Mouse (Mus musculus): Measurements from ENCODE around the gene Cyp11a1. TPM values are rescaled to one million over a fixed set of nuclear protein-coding genes. Genes with fewer than 3 reads are reported as not detected.

Gene Cyp11a1
- polyA plus RNA-seq, 1 experiment from 2014 or later = 46.0 TPM

- H3K27me3 ChIP-seq = peaks cover 6% of the 10 kb centered on the region; the same call in 1 of the 2 replicates
- no peak for ATAC-seq (replicated peaks; ENCODE audit: low FRiP score)
- no peaks in the 10 kb centered on the region for H3K9me3 ChIP-seq (replicated peaks)
- 59% methylated on average over 8 of the region's 8 CpGs for WGBS
- H3K4me2 ChIP-seq = no peak overlapping the region
- no peak overlapping the region for H3K9ac ChIP-seq
- H3K4me3 ChIP-seq (replicated peaks) = no peak overlapping the region
- H3K36me3 ChIP-seq = no peaks in the 10 kb centered on the region
- H3K27ac ChIP-seq = peak overlapping the region; percentile 15; the same call in 1 of the 2 replicates
- peaks cover 29% of the 10 kb centered on the region for H3K4me1 ChIP-seq
These were observed 8.4 kb downstream of the Cyp11a1 start for GRCm38 (mm10) chr9:58014393-58015160.

GRCm38 (mm10) chr9:58015856-58016255, 9.6 kb downstream of the Cyp11a1 start:
- H3K27ac ChIP-seq = no peak overlapping the region
- peaks cover 6% of the 10 kb centered on the region; the same call in 1 of the 2 replicates for H3K27me3 ChIP-seq
- H3K9me3 ChIP-seq (replicated peaks) = no peaks in the 10 kb centered on the region
- no peak overlapping the region for H3K9ac ChIP-seq
- ATAC-seq (replicated peaks; ENCODE audit: low FRiP score) = no peak
- no peak overlapping the region for H3K4me3 ChIP-seq (replicated peaks)
- peaks cover 25% of the 10 kb centered on the region for H3K4me1 ChIP-seq
- 87% methylated on average over 6 of the region's 6 CpGs for WGBS
- no peak overlapping the region for H3K4me2 ChIP-seq
- H3K36me3 ChIP-seq = no peaks in the 10 kb centered on the region

- no peaks in the 10 kb centered on the region for H3K9me3 ChIP-seq (replicated peaks)
- WGBS = 79% methylated on average over 3 of the region's 3 CpGs
These were observed 10.8 kb downstream of the Cyp11a1 start for GRCm38 (mm10) chr9:58016962-58017361.

DNA sequence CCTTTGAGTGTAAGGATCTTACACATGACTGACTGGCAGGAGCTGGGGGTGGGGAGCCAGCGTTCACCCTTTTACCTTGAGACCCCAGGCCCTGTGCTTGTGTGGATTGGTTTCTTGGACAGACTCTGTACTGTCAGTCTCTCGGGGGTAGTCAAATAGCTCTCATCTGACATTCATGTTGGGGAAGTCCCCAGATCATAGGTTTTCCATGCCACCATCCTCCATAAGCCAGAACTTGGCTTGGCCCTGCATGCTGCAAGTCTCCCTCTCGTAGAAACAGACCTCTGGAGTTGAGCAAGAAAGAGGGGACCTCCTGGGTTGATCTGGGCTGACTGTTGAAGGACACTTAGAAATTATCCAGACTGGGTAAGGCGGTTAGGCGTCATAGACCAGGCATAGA, 12.2 kb downstream of the Cyp11a1 start:
- Histone ChIP-seq H3K4me3 (replicated peaks) (no peak overlapping the region), H3K4me1 (peaks cover 7% of the 10 kb centered on the region), H3K4me2 (no peak overlapping the region), H3K9ac (no peak overlapping the region), H3K36me3 (no peaks in the 10 kb centered on the region), H3K27me3 (peaks cover 6% of the 10 kb centered on the region; the same call in 1 of the 2 replicates), H3K9me3 (replicated peaks) (no peaks in the 10 kb centered on the region), H3K27ac (no peak overlapping the region)
- no peak for ATAC-seq (replicated peaks; ENCODE audit: low FRiP score)
- WGBS = 87% methylated on average over 5 of the region's 5 CpGs

More at GRCm38 (mm10) chr9:58016962-58017361, 10.8 kb downstream of the Cyp11a1 start:
- Histone ChIP-seq H3K27me3 (peaks cover 6% of the 10 kb centered on the region; the same call in 1 of the 2 replicates), H3K36me3 (no peaks in the 10 kb centered on the region), H3K4me3 (replicated peaks) (no peak overlapping the region), H3K9ac (no peak overlapping the region), H3K4me2 (no peak overlapping the region), H3K4me1 (peaks cover 14% of the 10 kb centered on the region), H3K27ac (no peak overlapping the region)
- no peak for ATAC-seq (replicated peaks; ENCODE audit: low FRiP score)

- no peak for ATAC-seq (replicated peaks; ENCODE audit: low FRiP score)
- Histone ChIP-seq H3K4me3 (replicated peaks) (no peak overlapping the region), H3K36me3 (no peaks in the 10 kb centered on the region), H3K9me3 (replicated peaks) (no peaks in the 10 kb centered on the region), H3K4me2 (no peak overlapping the region), H3K4me1 (no peaks in the 10 kb centered on the region), H3K27ac (no peak overlapping the region), H3K27me3 (0 out of 2 replicates have a peak, but pooled peaks cover 4% of the 10 kb centered on the region), H3K9ac (no peak overlapping the region)
- WGBS = 86% methylated on average over 9 of the region's 9 CpGs
These were observed 19.8 kb downstream of the Cyp11a1 start for GRCm38 (mm10) chr9:58025995-58026394.

DNA sequence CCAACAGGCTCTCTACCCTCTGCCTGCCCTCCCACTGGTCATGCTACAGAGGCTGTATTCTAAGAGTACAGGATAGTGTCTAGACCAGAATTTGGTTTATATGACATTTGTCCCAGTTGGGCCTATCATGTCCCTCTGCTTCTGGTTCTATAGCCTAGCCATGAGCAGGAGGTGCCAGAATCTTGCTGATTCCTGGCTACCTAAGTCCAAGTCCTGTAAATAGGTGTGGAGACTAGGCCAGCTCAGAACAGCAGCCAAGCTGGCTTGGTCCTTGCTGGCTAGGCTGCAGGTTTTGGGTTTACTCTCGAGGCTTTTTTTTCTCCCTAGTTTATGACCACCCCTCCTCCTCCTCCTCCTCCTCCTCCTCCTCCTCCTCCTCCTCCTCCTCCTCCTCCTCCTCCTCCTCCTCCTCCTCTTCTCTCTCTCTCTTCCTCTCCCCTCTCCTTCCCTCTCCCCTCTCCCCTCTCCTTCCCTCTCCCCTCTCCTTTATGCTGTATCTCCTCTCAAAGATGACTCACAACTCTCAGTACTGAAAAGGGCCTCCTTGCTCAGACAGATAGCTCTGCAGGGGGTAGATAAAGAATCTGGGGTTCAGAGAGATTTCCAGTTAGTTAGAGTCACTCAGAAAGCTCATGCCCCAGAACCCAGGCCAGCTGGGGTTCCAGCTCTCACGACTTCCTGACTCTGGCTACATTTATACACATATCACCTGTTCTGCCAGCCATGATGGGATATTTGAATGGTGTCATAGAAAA, 21.4 kb downstream of the Cyp11a1 start:
- ATAC-seq (replicated peaks; ENCODE audit: low FRiP score) = no peak
- no peaks in the 10 kb centered on the region for H3K9me3 ChIP-seq (replicated peaks)
- 33% methylated on average over 2 of the region's 2 CpGs for WGBS
- H3K27ac ChIP-seq = no peak overlapping the region
- H3K9ac ChIP-seq = no peak overlapping the region
- H3K4me3 ChIP-seq (replicated peaks) = no peak overlapping the region
- H3K4me1 ChIP-seq = no peaks in the 10 kb centered on the region
- 0 out of 2 replicates have a peak, but pooled peaks cover 4% of the 10 kb centered on the region for H3K27me3 ChIP-seq
- H3K36me3 ChIP-seq = no peaks in the 10 kb centered on the region
- no peak overlapping the region for H3K4me2 ChIP-seq

DNA sequence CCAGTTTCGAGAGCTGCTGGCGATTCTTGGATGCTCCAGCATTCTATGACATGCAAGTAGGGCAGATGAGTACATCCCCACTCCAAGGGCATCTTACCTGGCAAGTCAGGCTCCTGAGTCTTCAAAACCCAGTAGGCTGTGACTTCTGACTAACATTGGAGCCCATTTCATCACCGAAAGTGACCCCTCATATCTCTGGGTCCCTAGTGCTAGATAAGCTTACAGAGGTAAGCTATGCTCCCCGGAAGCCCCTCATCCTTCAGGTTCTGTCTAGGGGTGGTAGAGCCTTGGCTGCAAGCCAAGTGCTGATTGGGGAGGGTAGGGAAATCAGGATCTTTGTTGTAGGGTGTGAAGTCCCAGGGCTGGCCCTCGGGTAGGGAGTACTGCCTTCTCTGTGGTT, 22.6 kb downstream of the Cyp11a1 start:
- H3K4me3 ChIP-seq (replicated peaks) = no peak overlapping the region
- H3K27me3 ChIP-seq = 0 out of 2 replicates have a peak, but pooled peaks cover 4% of the 10 kb centered on the region
- ATAC-seq (replicated peaks; ENCODE audit: low FRiP score) = no peak
- no peak overlapping the region for H3K4me2 ChIP-seq
- H3K36me3 ChIP-seq = no peaks in the 10 kb centered on the region
- H3K4me1 ChIP-seq = no peaks in the 10 kb centered on the region
- H3K9ac ChIP-seq = no peak overlapping the region
- H3K9me3 ChIP-seq (replicated peaks) = no peaks in the 10 kb centered on the region
- 74% methylated on average over 5 of the region's 5 CpGs for WGBS
- no peak overlapping the region for H3K27ac ChIP-seq

DNA sequence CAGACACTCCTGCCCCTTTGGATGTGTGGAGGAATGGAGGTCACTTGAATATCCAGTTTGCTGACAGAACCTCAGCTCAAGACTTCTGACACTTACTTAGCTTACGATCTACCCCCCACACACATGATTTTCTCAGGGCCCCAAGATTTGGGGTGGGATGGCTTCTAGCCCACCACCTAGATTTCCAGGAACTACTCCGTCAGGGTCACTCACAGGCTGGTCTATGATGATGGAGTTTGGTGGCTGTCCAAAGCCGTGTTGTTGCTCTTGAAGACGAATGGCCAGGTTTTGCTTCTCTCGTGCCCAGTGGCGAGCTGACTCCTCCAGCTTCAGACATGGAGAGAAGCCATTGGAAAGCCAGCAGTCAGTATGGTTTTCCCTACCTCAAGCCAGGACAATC, 23.4 kb downstream of the Cyp11a1 start:
- no peaks in the 10 kb centered on the region for H3K4me1 ChIP-seq
- H3K4me3 ChIP-seq (replicated peaks) = no peak overlapping the region
- 0 out of 2 replicates have a peak, but pooled peaks cover 4% of the 10 kb centered on the region for H3K27me3 ChIP-seq
- no peaks in the 10 kb centered on the region for H3K36me3 ChIP-seq
- H3K27ac ChIP-seq = no peak overlapping the region
- no peaks in the 10 kb centered on the region for H3K9me3 ChIP-seq (replicated peaks)
- WGBS = 83% methylated on average over 6 of the region's 6 CpGs
- no peak overlapping the region for H3K4me2 ChIP-seq
- no peak for ATAC-seq (replicated peaks; ENCODE audit: low FRiP score)
- H3K9ac ChIP-seq = no peak overlapping the region

GRCm38 (mm10) chr9:58031895-58032294, 25.7 kb downstream of the Cyp11a1 start:
- ATAC-seq (replicated peaks; ENCODE audit: low FRiP score) = no peak
- Histone ChIP-seq H3K9me3 (replicated peaks) (no peaks in the 10 kb centered on the region), H3K4me3 (replicated peaks) (no peak overlapping the region), H3K9ac (no peak overlapping the region), H3K27ac (no peak overlapping the region), H3K4me1 (no peaks in the 10 kb centered on the region), H3K27me3 (peaks cover 8% of the 10 kb centered on the region; the same call in 1 of the 2 replicates), H3K36me3 (no peaks in the 10 kb centered on the region), H3K4me2 (no peak overlapping the region)
- 71% methylated on average over 5 of the region's 5 CpGs for WGBS

DNA sequence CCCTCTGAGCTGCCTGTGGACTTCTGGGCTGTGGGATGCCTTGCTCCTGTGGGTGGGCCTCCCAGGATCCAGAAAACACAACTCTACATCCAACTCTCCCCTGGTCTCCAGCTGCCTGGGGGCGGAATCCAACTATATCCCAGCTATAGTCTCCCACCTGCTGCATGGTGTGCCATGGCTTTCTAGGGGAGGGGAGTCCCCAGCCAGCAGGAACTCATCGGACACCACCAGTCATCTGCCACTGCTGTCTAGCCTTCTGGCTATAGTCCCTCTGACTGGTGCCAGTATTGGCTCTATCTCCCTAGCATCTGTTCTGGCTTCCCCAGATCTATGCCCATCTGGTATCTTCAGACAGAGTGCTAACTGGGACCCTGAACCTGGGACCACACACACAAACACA, 29.3 kb downstream of the Cyp11a1 start:
- Histone ChIP-seq H3K4me1 (peaks cover 9% of the 10 kb centered on the region; the same call in 1 of the 2 replicates), H3K4me2 (no peak overlapping the region), H3K4me3 (replicated peaks) (no peak overlapping the region), H3K27me3 (peaks cover 19% of the 10 kb centered on the region), H3K36me3 (no peaks in the 10 kb centered on the region), H3K9ac (no peak overlapping the region), H3K27ac (no peak overlapping the region), H3K9me3 (replicated peaks) (no peaks in the 10 kb centered on the region)
- WGBS = 74% methylated on average over 2 of the region's 2 CpGs
- ATAC-seq (replicated peaks; ENCODE audit: low FRiP score) = no peak

DNA sequence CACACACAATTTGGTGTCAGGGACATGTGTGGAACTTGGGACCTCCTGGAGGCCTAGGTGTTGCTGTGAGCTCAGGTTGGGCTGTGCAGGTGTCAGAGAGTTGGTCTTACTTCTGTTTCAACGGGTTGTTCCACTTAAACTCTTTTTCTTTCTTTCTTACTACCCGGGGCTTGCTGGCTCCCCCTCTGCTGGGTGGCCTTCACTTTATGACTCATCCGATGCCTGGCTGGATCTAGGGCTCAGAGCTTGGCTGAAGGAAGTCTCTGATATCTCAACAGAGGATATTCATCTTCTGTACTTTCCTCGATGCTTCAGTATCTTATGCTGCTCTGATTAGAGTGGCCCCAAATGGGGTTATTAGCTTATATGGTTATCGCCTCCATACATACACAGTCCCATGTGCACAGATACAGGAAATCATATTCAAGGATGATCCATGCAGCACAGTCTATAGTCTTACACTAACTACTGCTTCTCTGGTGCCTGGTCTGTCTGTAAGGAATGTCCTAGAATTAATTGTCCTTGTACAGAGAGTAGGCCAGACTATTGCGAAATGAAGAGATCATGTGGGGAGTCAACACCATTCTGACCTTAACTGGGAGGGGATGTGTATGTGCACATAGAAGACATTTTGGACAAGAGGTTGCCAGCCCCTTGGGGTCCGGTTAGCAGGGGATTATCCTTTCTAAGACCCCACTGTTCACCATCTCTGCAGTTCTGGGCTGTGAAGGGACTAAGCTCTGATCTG, 29.9 kb downstream of the Cyp11a1 start:
- Histone ChIP-seq H3K9me3 (replicated peaks) (no peaks in the 10 kb centered on the region), H3K4me2 (no peak overlapping the region), H3K9ac (no peak overlapping the region), H3K4me1 (peaks cover 14% of the 10 kb centered on the region), H3K36me3 (no peaks in the 10 kb centered on the region), H3K27me3 (peaks cover 19% of the 10 kb centered on the region), H3K27ac (no peak overlapping the region), H3K4me3 (replicated peaks) (no peak overlapping the region)
- 68% methylated on average over 7 of the region's 7 CpGs for WGBS
- ATAC-seq (replicated peaks; ENCODE audit: low FRiP score) = no peak

All from kidney, embryonic 15.5 days (tissue).